Mouse (Mus musculus): ENCODE measurements around the gene Mxi1. TPM values are rescaled to one million over a fixed set of nuclear protein-coding genes. Genes with fewer than 3 reads are reported as not detected.

The Mxi1 gene
- polyA plus RNA-seq (2017; shearing (Covaris generic)): 3.2 TPM

DNA sequence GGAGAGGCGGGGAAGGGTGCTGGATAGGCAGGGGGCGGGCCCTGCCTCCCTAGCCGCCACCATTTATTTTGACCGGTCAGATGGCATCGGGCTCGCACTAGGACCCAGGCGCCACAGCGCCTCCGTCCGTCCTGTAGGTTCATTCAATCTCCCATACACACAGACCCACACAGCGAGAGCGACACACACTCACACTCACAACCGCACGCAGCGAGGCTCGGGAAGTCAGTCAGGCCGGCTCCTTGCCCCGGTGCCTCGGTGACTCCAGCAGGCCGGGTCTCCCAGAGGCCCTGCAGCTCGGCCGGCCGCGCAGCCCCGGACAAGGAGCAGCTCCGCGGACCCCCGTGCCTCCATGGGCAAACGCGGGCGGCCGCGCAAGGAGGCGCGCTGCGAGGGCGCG is at the start of gene Mxi1:
Mxi1 (plus strand) TSS at position 171 of the 400 bp plus-strand sequence.

DNA sequence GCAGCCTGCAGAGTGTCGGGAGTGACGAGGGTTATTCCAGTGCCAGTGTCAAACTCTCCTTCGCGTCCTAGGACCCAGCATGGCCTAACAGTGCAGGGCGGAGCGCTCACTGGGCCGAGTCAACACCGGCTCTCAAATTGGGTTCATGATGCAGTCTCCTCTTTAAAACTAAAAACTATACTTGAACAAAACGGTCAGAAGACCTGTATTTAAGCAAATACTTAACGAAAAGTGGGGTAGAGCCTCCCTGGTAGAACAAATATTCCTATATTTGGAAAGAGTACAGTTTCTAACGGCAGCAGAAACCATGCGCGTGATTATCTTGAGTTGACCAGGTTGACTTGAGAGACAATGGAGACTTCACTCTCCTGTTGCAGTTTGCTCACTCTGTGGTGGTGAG is 61.3 kb downstream of the Mxi1 start, which contains the start of gene Gm10197:
Gm10197 (minus strand) TSS at position 101 of the 400 bp plus-strand sequence.

DNA sequence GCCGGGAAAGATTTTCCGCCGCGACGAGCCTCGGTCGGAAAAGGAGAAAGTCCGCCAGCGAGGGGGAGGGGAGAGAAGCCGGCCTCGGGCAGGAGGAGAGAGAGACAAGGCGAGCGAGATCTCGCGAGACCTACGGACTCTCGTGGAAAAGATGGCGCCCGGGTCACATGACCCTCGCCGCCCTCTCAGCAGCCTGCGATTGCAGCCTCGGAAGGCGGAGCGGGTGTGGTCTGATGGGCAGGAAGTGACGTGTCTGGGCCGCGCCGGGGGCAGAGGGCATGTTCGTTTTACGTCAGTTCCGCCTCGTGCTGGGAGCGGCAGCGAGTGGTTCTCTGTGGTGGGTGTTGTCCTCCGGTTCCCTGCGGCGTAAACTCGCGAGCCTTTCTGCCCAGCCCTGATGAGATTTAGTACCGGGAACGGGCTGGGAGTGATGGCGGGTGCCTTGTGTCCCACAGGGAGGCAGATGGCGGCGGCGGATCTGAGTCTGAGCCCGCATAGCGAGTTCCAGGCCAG is 80.2 kb downstream of the Mxi1 start, which contains the start of gene Smndc1:
Smndc1 (minus strand) TSS at position 84 of the 513 bp plus-strand sequence.

Other genes starting within 250 kb of the Mxi1 start
- gene Add3, start 170.1 kb upstream of the Mxi1 start, polyA plus RNA-seq (2017; shearing (Covaris generic)): 217 TPM
- gene Gm10197, start 61.2 kb downstream of the Mxi1 start, polyA plus RNA-seq (2017; shearing (Covaris generic)): not detected
- 69.8 TPM for gene Smndc1, start 80.1 kb downstream of the Mxi1 start, polyA plus RNA-seq (2017; shearing (Covaris generic))
- gene Dusp5, start 218.6 kb downstream of the Mxi1 start, polyA plus RNA-seq (2017; shearing (Covaris generic)): 4.3 TPM